Mouse (Mus musculus): Measurements from ENCODE around the gene Gpr37l1.
"Not testable (repeated sequence)": the region's sequence is repeated elsewhere in the genome, so short reads cannot be mapped to it uniquely, and the experiment has no call there.

Gpr37l1 gene

DNA sequence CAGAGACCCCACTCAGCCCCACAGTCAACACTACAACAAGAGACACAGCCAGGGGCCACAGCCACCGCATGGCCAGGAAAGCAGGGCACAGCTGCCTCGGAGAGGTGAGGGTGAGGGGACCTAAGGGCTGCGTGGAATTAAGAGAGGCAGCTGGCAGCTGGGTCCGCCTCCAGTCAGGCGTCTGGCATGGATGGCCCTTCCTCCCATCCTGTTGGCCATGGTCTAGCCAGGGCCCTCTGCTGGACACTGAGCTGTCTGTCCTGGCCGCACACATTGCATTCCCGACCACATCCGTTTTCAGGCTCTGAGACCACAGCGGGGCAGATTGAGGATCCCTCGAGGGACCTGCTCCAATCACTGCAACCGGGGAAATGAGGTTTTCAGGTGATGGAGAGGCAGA, at the start of gene Gpr37l1:
TSS of gene Gpr37l1 (minus strand) at position 247 of the 400 bp plus-strand sequence.
- DNase-seq (ENCODE audit: low read depth, low spot score), result no peak

DNA sequence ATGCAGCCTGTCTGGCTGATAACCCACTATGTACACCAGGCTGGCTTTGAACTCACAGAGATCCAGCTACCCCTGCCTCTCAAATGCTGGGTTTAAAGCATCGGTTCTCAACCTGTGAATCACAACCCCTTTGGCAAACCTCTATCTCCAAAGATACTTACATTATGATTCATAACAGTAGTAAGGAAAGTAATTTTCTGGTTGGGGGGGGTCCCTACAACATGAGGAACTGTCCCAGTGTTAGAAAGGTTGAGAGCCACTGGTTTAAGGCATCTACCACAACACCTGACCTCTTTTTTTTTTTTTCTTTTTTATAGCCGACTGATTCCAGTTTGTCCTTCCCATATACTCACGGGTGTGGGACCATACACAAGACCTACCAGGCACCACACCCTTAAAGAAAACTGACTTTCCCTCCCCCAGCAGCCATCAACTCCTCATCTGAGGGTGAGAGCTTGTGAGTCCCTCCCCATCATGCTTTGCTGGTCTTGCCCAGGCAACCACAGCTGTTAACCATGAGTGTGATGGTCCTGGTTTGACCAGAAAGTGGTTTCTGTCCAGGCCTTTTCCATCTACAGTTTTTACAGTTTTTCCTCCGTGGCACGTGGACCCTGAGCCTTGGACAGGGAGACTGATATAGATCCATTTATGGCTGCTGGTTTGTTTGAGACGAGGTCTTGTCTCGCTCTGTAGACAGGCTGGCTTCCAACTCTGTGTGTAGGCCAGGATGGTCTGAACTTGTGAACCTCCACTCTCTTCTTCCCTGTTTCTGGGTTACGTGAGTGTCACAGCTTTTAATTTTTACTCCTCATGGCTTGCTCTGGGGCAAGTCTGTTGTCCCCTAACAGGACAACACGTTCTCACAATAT, 46.5 kb upstream of the Gpr37l1 start:
- no peak for DNase-seq (ENCODE audit: low read depth, low spot score)

DNA sequence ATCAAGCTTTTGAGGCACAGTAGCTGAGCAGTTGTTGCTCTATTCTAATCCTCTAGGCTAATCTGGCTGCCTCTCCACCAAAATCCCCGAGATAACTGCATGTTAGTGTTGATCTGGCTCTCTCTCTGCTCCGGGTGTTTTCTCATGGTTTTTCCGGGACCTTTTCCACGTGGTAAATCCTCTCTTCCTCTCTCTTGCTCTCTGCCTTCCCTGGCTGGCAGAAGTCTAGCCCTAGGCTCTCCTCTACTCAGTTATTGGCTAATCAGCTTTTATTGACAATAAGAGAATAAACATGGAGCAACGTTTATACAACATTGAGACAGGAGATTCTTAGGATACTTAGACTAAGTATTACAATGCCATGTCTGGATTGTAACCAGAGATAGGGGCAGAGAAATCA, 42.9 kb upstream of the Gpr37l1 start:
- no peak for DNase-seq (ENCODE audit: low read depth, low spot score)

DNA sequence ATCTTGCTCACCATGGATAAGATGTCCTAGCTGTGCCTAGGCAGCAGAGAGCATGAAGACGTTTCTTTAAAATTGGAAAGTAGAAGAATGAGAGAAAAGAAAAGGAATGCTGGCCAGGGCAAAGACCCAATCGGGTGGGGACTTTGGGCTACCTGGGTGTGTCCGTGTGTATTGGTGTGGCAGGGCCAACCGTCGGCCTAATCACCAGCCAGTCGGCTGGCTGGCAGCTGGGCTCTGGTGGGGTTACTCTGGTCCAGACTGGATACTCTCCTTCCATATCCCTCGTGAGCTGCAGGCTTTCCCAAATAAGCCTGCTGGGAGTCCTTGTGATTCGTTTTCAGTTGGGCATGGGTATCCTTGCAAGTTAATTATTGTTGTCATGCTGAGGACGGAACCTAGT, 41.2 kb upstream of the Gpr37l1 start:
- DNase-seq (ENCODE audit: low read depth, low spot score), result no peak

DNA sequence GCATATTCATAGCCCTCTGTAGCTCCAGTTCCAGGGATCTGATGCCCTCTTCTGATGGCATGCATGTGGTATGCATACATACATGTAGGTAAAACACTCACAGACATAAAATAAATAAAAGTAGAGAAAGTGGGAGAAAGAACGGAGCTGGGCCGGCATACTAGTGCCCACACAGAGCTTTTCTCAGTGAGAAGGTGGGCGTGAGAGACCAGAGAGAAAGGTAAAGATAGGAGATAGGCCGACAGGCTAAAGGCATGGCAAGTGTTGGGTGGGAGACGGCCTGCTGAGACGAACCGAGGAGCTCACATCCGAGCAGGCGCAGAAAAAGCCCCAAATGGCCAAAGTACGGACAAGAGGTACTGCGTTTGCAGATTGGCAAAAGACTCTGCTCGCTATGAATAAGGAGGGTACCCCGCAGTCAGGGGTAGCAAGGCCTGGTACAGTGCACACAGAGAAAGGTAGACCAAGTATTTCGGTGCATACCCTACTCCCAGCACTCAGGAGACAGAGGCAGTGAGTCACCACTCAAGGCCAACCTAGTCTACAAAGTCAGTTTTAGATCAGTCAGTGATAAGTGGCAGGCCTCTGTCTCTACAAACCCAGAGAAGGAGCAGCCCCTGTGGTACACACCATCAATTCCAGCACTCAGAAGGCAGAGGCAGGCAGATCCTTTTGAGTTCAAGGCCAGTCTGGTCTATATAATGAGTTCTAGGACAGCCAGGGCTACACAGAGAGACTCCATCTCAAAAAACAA, 39.3 kb upstream of the Gpr37l1 start:
- DNase-seq (ENCODE audit: low read depth, low spot score), result no peak

DNA sequence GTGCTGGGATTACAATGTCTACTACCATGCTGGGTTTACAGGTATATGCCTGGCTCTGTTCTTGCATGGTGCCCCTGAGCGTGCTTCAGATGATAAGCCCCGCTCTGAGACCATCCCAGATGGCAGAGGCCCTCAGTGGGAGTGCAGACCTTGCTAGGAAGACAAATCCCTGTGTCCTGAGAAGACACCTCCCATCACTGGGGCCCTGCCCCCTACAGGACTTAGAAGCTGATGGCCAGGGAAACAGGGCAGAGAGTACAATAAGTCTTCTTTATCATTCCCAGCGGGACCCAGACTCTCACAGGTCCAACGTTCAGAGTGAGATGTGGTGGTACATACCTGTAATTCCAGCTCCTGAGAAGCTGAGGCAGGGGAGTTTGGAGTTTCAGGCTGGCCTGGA, 37.8 kb upstream of the Gpr37l1 start:
- DNase-seq (ENCODE audit: low read depth, low spot score), result no peak

DNA sequence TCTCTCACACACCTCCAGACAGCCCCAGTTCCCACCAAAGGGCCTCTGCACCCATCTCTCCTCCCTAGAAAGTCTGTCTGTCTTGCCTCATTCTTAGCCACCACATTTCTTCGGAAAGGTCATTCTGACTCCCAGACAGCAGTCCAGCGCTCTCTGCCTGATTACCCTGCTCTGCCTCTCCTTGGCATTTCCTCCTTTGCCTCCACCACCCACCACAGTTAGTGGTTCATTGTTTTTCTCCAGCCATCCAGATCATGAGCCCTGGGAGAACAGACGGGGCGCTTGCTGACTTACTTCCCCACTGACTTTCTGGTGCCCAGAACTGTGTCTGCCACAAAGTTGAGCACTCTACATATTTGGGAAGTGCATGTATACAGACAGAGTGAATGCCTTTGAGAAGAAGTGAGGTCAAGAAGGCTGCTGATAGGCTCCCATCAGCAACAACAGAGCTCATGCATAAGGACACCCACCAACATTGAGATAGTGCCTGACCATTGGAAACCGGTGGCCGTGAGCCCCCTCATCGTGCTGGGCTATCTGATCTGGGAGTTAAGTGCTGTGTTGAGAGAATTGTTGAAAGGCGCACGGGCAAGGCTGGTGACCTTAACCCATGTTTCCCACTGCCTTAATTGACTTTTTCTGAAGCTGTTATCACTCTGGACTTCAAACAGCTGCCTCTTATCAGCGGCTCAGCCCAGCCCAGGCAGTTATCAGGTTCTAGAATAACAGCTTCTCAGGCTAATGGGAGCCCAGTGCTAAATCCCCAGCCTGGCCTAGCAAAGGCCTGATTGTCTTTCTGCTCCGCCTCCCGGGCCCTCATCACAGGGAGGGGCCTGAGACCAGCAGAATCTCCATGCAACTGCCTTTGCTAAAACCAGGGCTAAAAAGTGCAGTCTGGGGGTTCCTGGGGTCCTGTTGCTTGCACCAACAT, 37.0 kb upstream of the Gpr37l1 start:
- DNase-seq (ENCODE audit: low read depth, low spot score), result no peak

DNA sequence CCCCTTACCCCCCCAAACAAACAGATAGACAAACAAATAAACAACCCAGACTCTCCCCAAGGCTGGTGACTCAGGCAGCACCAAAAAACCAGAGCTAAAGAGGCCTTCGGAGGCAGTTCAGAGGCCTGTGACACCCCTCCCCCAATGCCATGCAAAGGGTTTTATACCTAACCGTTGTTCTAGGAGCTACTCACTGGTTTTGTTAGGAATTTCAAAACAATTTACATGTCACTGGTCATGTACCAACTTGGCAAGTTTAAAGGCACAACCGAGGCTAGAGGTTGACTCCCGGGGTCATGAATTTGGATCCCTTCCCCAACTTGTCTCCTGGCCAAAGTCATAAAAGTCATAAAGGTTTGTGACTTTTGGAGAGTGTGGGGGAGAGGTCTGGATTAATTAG, 32.9 kb upstream of the Gpr37l1 start:
- DNase-seq (ENCODE audit: low read depth, low spot score), result no peak

DNA sequence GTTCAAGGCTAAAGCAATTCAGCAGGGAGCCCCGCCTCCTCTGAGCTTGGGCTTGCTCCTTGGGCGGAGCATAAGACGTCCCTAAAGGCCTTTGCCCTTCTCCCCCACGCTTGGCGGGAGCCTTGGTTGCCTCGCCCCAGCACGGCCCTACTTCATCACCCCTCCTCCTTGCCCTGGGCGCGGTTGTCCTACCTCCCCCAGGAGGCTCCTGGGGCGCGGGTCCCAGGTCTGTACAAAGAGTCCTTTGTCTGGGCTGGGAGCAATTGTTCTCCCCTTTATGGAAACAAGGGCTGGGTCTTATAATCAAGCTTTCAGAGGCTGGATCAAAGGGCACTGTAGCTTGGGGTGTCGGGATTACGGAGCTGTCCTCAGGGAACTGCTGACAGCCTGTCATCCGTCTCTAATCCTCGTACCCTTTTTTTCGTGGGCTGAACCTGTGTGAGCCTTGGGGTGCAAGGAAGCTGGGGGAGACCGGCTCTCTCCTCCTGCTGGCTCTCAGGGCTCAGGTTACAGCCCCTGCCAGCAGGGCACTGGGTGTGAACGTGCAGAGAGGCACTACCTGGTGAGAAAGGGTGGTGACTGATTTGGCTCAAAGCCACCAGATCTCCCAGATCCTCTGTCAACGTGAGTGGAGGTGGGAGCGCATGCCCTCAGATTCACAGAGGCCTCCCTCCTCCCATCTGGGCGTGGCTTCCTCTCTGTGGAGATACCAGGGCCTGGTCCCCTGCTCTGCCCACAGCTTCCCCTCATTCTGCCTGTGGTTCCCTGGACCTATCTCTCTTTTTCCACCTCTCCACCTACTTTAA, 31.7 kb upstream of the Gpr37l1 start:
- DNase-seq (ENCODE audit: low read depth, low spot score), result peak; percentile 57

DNA sequence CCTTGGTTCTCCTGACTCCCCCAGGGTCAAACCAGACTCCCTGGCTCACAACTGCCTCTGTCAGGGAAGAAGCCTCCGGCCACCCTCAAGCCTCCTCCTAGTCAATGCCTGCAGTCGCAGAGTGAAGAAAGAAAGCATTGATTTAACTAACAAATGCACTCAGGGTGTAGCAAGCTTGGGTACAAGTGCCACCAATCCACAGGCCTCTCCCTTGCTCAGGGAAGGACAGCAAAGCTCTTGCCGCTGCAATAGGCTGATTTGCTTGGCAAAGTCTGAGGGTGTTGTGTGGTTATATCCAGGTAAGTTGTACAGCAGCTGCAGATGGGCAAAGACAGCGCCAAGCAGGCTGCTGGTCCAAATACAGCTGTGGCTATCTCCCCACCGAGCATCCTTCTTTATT, 30.9 kb upstream of the Gpr37l1 start:
- no peak for DNase-seq (ENCODE audit: low read depth, low spot score)

DNA sequence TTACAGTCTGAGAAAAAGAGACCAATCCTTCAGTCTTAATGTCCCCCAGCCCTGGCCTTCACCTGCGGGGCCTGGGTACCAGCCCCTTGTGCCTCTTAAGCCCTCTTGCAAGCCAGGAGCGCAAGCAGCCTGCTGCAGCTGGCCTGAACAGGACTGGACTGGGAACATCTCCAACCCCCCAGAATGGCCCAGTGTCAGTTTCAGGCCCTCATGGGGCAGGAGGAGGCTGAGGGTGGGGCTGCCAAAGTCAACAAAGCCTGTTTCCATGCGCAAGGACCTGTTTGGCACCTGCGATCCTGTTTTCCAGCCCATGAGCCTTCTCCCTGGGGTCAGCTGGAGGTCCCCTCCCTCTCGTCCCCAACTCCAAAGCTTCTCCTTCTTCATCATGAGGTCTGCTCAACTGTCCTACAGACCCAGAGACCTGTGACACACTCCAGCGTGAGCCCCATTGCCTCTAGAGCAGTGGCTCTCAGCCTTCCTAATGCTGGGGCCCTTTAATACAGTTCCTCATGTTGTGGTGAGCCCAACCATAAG, 28.5 kb upstream of the Gpr37l1 start:
- DNase-seq (ENCODE audit: low read depth, low spot score), result no peak

DNA sequence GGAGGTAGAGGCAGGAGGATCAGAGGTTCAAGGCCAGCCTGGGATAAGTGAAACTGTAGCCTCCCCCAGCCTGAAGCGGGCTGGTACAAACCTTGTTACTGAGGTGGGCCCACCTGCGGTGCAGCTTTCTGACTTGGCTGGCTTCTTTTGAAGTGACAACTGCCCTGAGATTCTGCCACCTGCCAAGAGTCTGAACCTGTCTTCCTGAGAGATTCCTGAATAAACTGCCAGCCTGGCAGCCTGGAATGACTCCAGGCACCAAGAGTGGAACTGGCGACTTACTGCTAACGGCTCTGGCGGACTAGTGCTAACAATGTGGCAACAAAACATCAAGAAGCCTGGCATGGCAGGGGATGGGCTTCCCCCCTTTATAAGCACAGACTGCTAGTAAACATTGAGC, 26.9 kb upstream of the Gpr37l1 start:
- DNase-seq (ENCODE audit: low read depth, low spot score), result not testable (repeated sequence)

DNA sequence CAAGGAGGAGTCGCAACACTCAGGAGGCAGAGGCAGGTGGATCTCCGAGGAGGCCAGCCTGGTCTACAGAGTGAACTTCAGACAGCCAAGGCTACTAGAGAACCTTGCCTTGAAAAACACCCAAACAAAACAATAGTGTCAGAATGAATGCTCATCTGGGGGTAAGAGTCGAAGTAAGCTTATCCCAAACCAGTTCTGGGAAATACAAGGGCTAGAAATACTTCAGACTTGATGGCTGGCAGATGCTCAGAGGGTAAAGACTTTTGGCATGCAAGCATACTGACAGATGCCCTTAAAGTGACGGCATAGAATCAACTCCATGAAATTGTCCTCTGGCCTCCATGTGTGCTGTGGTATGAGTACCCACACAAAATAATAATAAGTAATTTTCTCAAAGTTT, 21.7 kb upstream of the Gpr37l1 start:
- DNase-seq (ENCODE audit: low read depth, low spot score), result no peak

DNA sequence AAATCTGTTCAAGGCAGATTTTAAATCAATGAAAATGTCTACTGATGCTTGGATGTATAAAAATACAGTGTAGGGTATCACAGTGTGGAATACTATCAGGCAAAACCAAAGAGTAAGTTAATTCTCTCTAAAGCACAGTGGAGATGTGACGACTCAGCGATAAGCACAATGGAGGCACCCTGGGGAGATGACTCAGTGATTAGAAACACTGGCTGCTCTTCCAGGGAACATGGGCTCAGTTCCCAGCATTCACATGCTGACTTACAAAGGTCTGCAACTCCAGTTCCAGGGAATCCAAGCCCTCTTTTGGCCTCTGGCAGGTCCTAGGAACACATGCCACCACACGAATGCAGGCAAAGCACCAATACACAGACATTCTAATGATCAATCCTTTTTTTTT, 20.7 kb upstream of the Gpr37l1 start:
- DNase-seq (ENCODE audit: low read depth, low spot score), result no peak

DNA sequence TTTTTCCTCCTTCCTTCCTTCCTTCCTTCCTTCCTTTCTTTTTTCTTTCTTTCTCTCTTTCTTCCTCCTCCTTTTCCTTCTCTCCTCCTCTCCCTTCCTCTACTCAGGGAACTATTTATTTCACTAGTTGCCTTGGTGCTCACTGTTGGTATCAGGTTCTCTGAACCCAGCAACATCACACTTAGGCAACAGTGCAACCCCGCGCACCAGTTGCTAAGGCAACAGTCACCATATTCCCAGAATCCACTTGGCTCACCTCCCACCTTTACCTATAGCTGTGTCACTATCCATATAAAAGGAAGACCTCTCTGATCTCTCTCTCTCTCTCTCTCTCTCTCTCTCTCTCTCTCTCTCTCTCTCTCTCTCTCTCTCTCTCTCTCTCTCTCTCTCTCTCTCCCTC, 19.5 kb upstream of the Gpr37l1 start:
- not testable (repeated sequence) for DNase-seq (ENCODE audit: low read depth, low spot score)

DNA sequence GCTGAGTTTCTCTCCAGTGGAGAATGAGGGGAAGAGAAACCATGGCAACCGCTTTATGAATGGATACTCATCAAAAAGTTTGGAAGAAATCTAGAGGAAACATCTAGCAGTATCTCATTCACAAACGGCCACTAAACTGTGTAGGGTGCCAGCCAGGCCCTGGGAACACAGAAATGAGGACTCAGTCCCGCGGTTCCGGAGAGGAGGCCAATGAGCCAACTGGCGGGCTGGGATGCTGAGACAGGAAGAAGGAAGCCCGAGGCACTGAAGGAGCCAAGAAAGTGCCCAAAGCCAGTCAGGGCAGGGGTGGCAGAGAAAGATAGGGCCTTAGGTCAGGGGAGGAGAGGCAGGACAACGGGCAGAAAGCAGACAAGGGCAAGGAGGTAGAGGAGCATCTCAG, 18.9 kb upstream of the Gpr37l1 start:
- DNase-seq (ENCODE audit: low read depth, low spot score), result no peak

DNA sequence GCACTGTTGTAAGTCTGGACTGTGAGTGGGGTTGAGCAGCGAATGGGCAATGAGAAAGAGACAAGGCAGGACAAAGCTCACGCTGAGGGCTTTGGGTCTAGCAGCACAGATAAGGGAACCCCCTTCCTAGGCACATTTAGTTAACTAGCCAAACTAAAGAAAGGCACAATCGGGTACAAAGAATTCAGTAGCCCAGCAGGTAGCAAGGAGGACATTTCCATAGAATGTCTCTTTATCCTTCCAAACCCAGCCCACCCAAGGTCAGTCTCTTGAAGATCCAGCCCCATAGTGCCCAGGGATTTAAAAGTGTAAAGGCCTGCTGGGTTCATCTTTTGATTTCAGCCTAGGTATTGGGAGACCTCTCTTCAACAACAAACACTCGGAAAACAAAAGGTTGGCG, 18.5 kb upstream of the Gpr37l1 start:
- DNase-seq (ENCODE audit: low read depth, low spot score), result no peak

DNA sequence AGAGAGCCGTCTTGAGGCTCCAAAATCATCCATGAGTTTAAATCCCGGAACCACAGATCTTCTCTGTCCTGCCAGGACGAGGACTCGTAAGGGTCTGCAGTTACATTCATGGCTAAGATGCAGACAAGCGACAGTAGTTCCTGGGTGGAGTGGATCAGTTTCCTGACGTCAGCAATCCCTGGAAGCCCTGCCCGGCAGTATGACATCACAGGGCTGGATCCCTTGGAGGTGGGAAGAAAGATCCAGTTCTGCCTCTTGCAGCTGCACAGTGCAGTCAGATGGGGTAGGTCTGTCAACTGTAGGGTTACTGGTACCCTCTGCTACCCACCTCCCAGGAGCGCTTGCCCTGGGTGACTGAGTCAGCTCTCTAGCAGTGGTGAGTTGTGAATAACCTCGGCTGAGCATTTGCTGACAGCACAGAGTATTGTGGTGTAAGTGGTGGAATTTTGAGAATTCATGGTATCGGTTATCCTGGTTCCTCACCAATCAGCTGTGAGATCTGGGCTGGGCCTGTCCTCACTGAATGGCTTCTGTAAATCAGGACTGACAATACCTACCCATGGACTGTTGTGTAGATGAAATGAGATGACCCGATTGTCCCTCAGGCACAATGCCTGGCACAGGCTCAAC, 16.6 kb upstream of the Gpr37l1 start:
- DNase-seq (ENCODE audit: low read depth, low spot score), result no peak

DNA sequence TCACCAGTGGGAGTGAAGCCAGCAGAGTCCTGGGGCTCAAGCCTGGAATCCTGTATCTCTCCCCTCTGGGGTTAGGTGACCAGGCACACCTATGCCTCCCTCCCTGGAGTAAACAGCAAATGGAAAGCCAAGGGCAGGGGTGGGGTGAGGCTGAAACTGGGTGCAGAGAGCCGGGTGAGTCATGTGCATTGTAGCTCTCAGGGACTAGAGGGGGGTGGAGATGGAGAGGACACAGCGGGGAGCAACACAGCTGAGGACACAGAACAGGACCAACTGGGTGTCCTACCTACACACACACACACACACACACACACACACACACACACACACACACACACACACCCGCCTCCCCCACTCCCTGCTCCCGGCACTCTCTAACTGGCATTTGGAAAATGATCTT, 16.0 kb upstream of the Gpr37l1 start:
- DNase-seq (ENCODE audit: low read depth, low spot score), result no peak

DNA sequence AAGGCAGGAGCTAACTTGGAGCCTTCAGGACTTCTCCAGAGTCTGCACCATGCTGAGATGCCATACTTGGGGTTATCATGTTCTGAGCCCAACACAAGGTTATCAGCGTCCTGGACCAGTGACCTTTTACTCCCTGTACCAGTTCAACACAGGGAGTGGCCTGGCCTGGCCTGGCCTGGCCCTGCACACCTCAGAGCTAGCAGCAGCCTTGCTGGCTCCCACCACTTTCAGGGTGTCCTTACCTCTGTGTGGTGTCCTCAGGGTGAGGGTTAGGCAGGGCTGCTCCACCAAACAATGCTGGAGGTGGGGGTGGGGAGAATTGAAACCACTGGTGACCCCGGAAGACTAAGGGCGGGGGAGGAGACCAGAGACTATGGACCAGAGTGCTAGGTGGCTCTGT, 15.5 kb upstream of the Gpr37l1 start:
- DNase-seq (ENCODE audit: low read depth, low spot score), result no peak

Measured in forelimb bud, embryonic 11.5 days (tissue).